Mouse (Mus musculus) forebrain, postnatal 0 days (tissue): ENCODE measurements around the gene Dph3. TPM values are rescaled to one million over a fixed set of nuclear protein-coding genes. Genes with fewer than 3 reads are reported as not detected.

Experiments used
- ATAC-seq: fragments of 200-750 bp; cut with Nextera tagmentation; 2 replicates; pipeline ENCODE4 v1.8.0; 2017; ENCODE audit warnings: mild to moderate bottlenecking, moderate library complexity
- DNase-seq: peaks from one replicate; pipeline ENCODE4 v3.0.0-alpha.2; 2015
- H3K27ac ChIP-seq: fragments of 300-500 bp; sonication (generic); 2 replicates; pipeline ENCODE4 v1.5.1; 2014; ENCODE audit warnings: low read depth, mild to moderate bottlenecking, antibody characterized with exemption, low read length, moderate library complexity, mixed read lengths
- H3K27me3 ChIP-seq: fragments of 300-500 bp; sonication (generic); 2 replicates; pipeline ENCODE4 v1.6.1; 2014; ENCODE audit warnings: mild to moderate bottlenecking, low read length, mixed read lengths; ENCODE audit not compliant: insufficient read depth
- H3K36me3 ChIP-seq: fragments of 300-500 bp; sonication (generic); 2 replicates; pipeline ENCODE4 v1.6.1; 2014; ENCODE audit warnings: mild to moderate bottlenecking, moderate library complexity; ENCODE audit not compliant: insufficient read depth
- H3K4me1 ChIP-seq: fragments of 300-500 bp; sonication (generic); 2 replicates; pipeline ENCODE4 v1.6.1; 2014; ENCODE audit warnings: antibody characterized with exemption; ENCODE audit not compliant: insufficient read depth
- H3K4me2 ChIP-seq: fragments of 300-500 bp; sonication (generic); 2 replicates; pipeline ENCODE4 v1.6.1; 2014; ENCODE audit warnings: low read depth, mild to moderate bottlenecking, moderate library complexity
- H3K4me3 ChIP-seq: fragments of 300-500 bp; sonication (generic); 2 replicates; pipeline ENCODE4 v1.5.1; 2014; ENCODE audit warnings: low read depth, low read length, mixed read lengths
- H3K9ac ChIP-seq: fragments of 300-500 bp; sonication (generic); 2 replicates; pipeline ENCODE4 v1.6.1; 2014; ENCODE audit warnings: mild to moderate bottlenecking
- H3K9me3 ChIP-seq: fragments of 300-500 bp; sonication (generic); 2 replicates; pipeline ENCODE4 v1.6.1; 2016; ENCODE audit warnings: low read length
- CTCF ChIP-seq: sonication (generic); IDR thresholded peaks from 2 replicates; pipeline ENCODE4 v1.5.1; 2016; ENCODE audit warnings: antibody characterized with exemption, control low read depth, low read depth
- WGBS: fragments of 180-500 bp; shearing (Covaris S2); extraction: QIAGEN DNeasy Blood & Tissue Kit; methylation state at CpG from one replicate; pipeline ENCODE4 v1.1.7; 2014; 5-methylcytosine and 5-hydroxymethylcytosine counted together
- polyA plus RNA-seq: library from polyadenylated mRNA; unstranded; fragments of >200 nt; fragmentation: Nextera tagmentation; extraction: Ambion mirVana; gene quantifications from 2 replicates; pipeline ENCODE4 v1.2.1, GENCODE M21; 2015
- total RNA-seq: library from RNA; depleted of rRNA; stranded (reverse); fragments of >200 nt; gene quantifications from 2 replicates; pipeline ENCODE4 v1.2.3, GENCODE M21; 2014

Dph3 gene
- total and polyA plus RNA-seq, 2 experiments from 2014 or later, result 54.7 to 68.0 TPM

DNA sequence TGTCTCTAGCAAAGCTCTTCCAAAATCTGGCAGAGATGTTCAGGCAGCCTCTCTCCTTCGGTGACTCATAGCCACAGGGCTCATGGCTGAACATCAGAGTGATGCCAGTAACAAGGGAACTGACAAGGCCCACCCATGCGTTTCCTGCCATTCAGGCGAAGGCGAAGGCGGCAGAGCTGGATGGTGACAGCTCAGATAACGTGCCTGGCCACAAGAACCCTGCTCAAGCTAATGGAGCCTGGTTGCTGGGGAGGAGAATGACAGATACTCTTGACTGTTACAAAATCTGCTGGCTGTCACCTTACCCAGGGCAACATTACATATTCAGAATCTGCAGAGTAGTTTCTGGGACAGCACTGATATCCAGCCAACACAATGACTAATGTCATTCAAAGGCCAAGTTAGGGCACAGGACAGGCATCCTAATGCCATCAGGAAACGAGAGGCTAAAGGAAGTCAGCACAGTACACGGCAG is 12.3 kb downstream of the Dph3 start:
- H3K36me3 ChIP-seq, result no peaks in the 10 kb centered on the region
- TF ChIP-seq CTCF, result no peak
- H3K27me3 ChIP-seq, result no peaks in the 10 kb centered on the region
- WGBS, result 64% methylated on average over 8 of the region's 8 CpGs
- DNase-seq (no peak), ATAC-seq (no peak; the same call in 1 of the 2 replicates)
- H3K9me3 ChIP-seq, result no peaks in the 10 kb centered on the region
- H3K4me1 ChIP-seq, result no peaks in the 10 kb centered on the region
- no peak overlapping the region for H3K9ac ChIP-seq
- H3K4me2 ChIP-seq, result no peak overlapping the region
- H3K4me3 ChIP-seq, result no peak overlapping the region
- H3K27ac ChIP-seq, result no peak overlapping the region

DNA sequence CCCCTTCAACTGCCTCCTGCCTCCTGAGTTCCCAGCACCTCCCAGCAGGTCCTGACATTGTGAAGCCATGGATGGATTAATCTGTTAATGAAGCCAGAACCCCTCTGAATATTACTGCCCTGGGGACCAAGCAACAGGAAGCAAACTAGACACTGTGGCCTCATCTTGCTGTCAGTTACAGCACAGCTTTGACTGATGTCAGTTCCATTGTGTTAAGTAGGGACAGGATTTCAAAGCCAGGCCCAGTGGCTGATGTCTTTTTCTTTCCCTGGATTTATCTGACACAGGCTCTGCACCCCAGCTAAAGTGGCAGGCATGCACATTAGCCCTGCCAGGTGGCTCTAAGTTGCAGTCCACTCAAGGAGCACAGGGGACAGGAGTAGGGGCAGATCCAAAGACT is 12.7 kb downstream of the Dph3 start:
- Histone ChIP-seq H3K27me3 (no peaks in the 10 kb centered on the region), H3K9me3 (no peaks in the 10 kb centered on the region), H3K9ac (no peak overlapping the region), H3K27ac (no peak overlapping the region), H3K36me3 (no peaks in the 10 kb centered on the region), H3K4me1 (no peaks in the 10 kb centered on the region), H3K4me3 (no peak overlapping the region), H3K4me2 (no peak overlapping the region)
- no peak for DNase-seq
- no peak for TF ChIP-seq CTCF
- no peak for ATAC-seq

DNA sequence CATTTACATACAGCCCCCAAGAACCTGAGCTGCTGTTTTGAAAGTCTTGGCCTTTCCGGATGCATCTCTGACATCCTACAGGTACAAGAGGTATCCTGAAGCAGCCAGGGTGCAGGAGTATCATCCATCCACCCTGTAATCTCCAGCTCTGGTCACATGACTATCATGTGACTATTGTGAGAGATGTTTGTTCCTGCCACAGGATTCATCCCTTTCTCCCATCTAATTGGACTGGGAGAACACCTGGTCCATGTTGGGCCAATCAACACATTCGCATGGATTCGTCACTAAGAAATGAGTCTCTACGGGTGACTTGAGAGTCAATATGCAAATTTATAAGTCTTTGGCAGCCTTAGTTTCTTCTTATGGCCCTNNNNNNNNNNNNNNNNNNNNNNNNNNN is 24.1 kb downstream of the Dph3 start:
- no peak overlapping the region for H3K4me2 ChIP-seq
- 86% methylated on average over 4 of the region's 4 CpGs for WGBS
- H3K27ac ChIP-seq, result no peak overlapping the region

DNA sequence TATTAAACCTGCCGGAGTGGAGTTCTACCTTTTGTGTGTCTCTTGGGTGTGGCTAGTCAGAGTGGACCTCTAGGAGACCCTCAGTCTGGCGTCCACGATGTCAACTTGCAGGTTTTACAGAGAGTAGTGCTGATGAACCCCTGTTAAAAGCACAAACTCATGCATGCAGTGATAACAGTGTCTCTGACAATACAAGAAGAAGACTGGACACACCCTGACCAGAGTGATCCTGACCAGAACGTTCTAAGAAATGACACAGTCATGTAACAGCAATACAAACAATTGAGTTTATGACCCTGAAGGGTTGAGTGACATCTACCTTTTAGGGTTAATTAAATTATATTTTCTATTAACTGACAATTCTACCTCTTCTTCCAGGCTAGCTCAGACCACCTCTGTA is 27.9 kb downstream of the Dph3 start:
- no peak overlapping the region for H3K9ac ChIP-seq
- H3K36me3 ChIP-seq, result no peaks in the 10 kb centered on the region
- TF ChIP-seq CTCF, result no peak
- ATAC-seq (no peak), DNase-seq (no peak)
- no peaks in the 10 kb centered on the region for H3K27me3 ChIP-seq
- no peaks in the 10 kb centered on the region for H3K9me3 ChIP-seq
- WGBS, result 95% methylated on average over 4 of the region's 4 CpGs
- no peak overlapping the region for H3K27ac ChIP-seq
- H3K4me2 ChIP-seq, result no peak overlapping the region
- no peaks in the 10 kb centered on the region for H3K4me1 ChIP-seq
- no peak overlapping the region for H3K4me3 ChIP-seq

More for the DNA sequence above, 24.1 kb downstream of the Dph3 start:
- ATAC-seq (no peak), DNase-seq (no peak)
- Histone ChIP-seq H3K27me3 (no peaks in the 10 kb centered on the region), H3K4me3 (no peak overlapping the region), H3K9me3 (peaks cover 10% of the 10 kb centered on the region; the same call in 1 of the 2 replicates), H3K36me3 (no peaks in the 10 kb centered on the region), H3K9ac (no peak overlapping the region), H3K4me1 (no peaks in the 10 kb centered on the region)
- TF ChIP-seq CTCF, result no peak

DNA sequence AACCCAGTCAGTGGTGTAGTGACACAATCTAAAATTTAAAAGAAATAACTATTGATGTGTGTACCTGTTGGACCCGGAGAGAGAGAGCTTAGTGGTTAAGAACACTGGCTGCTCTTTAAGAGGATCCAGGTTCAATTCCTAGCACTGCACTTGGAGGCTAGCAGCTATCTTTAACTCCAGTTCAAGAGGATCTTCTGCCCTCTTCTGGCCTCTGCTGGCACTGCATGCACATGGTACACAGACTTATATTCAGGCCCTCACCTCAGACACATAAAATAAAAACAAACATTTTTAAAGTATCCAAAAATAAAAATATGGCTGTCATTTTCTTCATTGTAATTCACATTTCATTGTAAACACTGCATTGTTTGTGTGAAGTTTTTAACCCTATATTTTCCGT is 28.9 kb downstream of the Dph3 start:
- no peak for ATAC-seq
- no peak overlapping the region for H3K9ac ChIP-seq
- H3K9me3 ChIP-seq, result no peaks in the 10 kb centered on the region
- DNase-seq, result no peak
- WGBS, result 95% methylated on average over 2 of the region's 2 CpGs
- H3K4me3 ChIP-seq, result no peak overlapping the region
- H3K36me3 ChIP-seq, result no peaks in the 10 kb centered on the region
- peak; percentile 34 for TF ChIP-seq CTCF
- no peaks in the 10 kb centered on the region for H3K4me1 ChIP-seq
- no peak overlapping the region for H3K27ac ChIP-seq
- no peaks in the 10 kb centered on the region for H3K27me3 ChIP-seq
- no peak overlapping the region for H3K4me2 ChIP-seq

DNA sequence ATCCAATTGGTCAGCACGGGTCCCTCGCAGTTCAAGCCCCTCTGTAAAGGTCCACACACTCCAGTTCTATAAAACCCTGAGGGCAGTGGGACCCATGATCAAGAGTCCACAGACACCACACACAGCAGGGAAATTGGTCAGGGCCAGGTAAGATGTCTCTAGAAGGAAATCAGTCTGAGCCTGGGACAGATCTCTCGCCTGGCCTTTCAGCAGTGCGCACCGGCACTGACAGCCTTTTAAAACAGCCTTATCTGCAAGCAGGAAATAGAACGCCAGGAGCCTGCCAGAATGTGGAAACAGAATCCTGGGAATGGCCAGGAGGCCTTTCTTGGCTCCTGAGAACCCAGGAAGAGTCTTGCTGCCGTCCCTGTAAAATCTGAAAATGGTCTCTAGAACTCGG is 29.7 kb downstream of the Dph3 start:
- no peaks in the 10 kb centered on the region for H3K27me3 ChIP-seq
- no peaks in the 10 kb centered on the region for H3K9me3 ChIP-seq
- no peak overlapping the region for H3K27ac ChIP-seq
- 80% methylated on average over 8 of the region's 8 CpGs for WGBS
- H3K36me3 ChIP-seq, result no peaks in the 10 kb centered on the region
- TF ChIP-seq CTCF, result no peak
- ATAC-seq, result no peak
- no peak overlapping the region for H3K4me2 ChIP-seq
- H3K4me3 ChIP-seq, result no peak overlapping the region
- no peak overlapping the region for H3K9ac ChIP-seq
- H3K4me1 ChIP-seq, result no peaks in the 10 kb centered on the region
- no peak for DNase-seq

DNA sequence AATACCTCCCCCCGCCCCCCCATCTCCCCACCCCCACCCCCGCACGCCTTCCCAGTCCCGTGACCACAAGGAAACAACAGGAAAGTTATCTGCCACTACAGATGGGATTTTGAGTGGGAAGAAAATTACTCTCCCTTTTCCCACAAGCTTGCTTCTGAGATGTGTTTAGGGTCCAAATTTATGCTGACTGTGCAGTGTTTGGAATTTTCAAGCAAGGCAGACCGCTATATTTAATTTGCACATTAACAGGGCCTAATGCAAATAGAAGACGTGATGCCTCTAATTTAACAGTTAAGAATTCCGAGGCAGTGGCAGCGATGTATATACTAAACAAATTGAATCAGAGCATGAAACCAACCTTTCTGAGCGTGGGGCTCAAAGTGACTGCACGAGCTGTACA is 30.7 kb downstream of the Dph3 start:
- Histone ChIP-seq H3K4me1 (no peaks in the 10 kb centered on the region), H3K4me3 (no peak overlapping the region), H3K9me3 (no peaks in the 10 kb centered on the region), H3K9ac (no peak overlapping the region), H3K27ac (no peak overlapping the region), H3K36me3 (no peaks in the 10 kb centered on the region), H3K27me3 (no peaks in the 10 kb centered on the region), H3K4me2 (no peak overlapping the region)
- 53% methylated on average over 10 of the region's 10 CpGs for WGBS
- DNase-seq, result no peak
- ATAC-seq, result no peak
- TF ChIP-seq CTCF, result no peak

DNA sequence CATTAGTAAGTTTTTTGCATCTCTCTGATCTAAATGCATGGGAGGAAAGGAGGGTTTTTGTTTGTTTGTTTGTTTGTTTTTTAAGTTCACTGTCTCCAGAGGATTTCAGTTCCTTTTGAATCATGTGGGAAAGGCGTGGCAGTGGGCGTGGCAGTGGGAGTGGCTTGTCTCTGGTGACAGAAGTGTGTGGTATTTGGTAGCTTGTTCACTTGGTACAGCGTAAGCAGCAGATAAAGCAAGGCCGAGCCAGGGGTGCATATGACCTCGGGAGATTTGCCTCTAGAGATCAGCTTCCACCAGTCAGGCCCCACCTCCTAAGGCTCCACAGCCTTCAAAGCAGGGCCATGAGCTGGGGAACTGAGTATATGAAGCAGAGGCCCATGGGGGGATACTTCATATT is 31.6 kb downstream of the Dph3 start:
- H3K4me1 ChIP-seq, result no peaks in the 10 kb centered on the region
- H3K9me3 ChIP-seq, result no peaks in the 10 kb centered on the region
- TF ChIP-seq CTCF, result no peak
- no peak overlapping the region for H3K4me3 ChIP-seq
- H3K27ac ChIP-seq, result no peak overlapping the region
- no peak overlapping the region for H3K9ac ChIP-seq
- H3K27me3 ChIP-seq, result no peaks in the 10 kb centered on the region
- no peaks in the 10 kb centered on the region for H3K36me3 ChIP-seq
- no peak for DNase-seq
- WGBS, result 83% methylated on average over 5 of the region's 5 CpGs
- H3K4me2 ChIP-seq, result no peak overlapping the region
- ATAC-seq, result no peak
